Mouse (Mus musculus) myocyte (in vitro differentiated cells): ENCODE results near the gene Mdm2.

Source experiments
- CEBPB ChIP-seq: IDR thresholded peaks from 2 replicates; pipeline ENCODE4 v1.6.1; 2011; ENCODE audit warnings: mild to moderate bottlenecking, moderate library complexity; ENCODE audit not compliant: poor library complexity, insufficient read depth, severe bottlenecking
- E2F4 ChIP-seq: IDR thresholded peaks from one replicate; pipeline ENCODE4 v1.6.1; 2011; ENCODE audit warnings: mild to moderate bottlenecking, control low read depth, moderate library complexity; ENCODE audit not compliant: insufficient read depth
- MYOD1 ChIP-seq, 3 experiments: IDR thresholded peaks; one replicate each; pipeline ENCODE4 v1.6.1; 2011; ENCODE audit warnings: control low read depth in 2 of 3, low read depth in 2 of 3, mild to moderate bottlenecking in 2 of 3, moderate library complexity in 1 of 3; ENCODE audit not compliant: insufficient read length in 2 of 3, control insufficient read depth in 1 of 3
- POLR2A ChIP-seq: IDR thresholded peaks from one replicate; pipeline ENCODE4 v1.6.1; 2011; ENCODE audit warnings: low read depth, mild to moderate bottlenecking, control low read depth, moderate library complexity; ENCODE audit not compliant: insufficient read length
- POLR2AphosphoS2 ChIP-seq: IDR thresholded peaks from one replicate; pipeline ENCODE4 v1.6.1; 2011; ENCODE audit warnings: low read depth, control low read depth; ENCODE audit not compliant: insufficient read length
- SRF ChIP-seq: IDR thresholded peaks from one replicate; pipeline ENCODE4 v1.6.1; 2011; ENCODE audit warnings: low read depth; ENCODE audit not compliant: control insufficient read depth, insufficient read length
- TCF12 ChIP-seq: IDR thresholded peaks from one replicate; pipeline ENCODE4 v1.6.1; 2011; ENCODE audit warnings: mild to moderate bottlenecking, control low read depth; ENCODE audit not compliant: poor library complexity, insufficient read depth, severe bottlenecking
- TCF3 ChIP-seq: IDR thresholded peaks from one replicate; pipeline ENCODE4 v1.6.1; 2011; ENCODE audit warnings: low read depth, control low read depth; ENCODE audit not compliant: insufficient read length
- USF1 ChIP-seq: IDR thresholded peaks from one replicate; pipeline ENCODE4 v1.6.1; 2011; ENCODE audit warnings: low read depth, mild to moderate bottlenecking, control low read depth, moderate library complexity

- TF ChIP-seq POLR2A (no peak), MYOD1 (IDR thresholded peaks at IDR 0.05; ENCODE audit: control insufficient read depth in 1 of 3, insufficient read length in 2 of 3, low read depth in 2 of 3) (no peak), TCF12 (no peak), USF1 (no peak), CEBPB (no peak), E2F4 (no peak), SRF (no peak), TCF3 (no peak), POLR2AphosphoS2 (no peak)
Measured at GRCm38 (mm10) chr10:117748276-117749049, 37.9 kb upstream of the Mdm2 start.
